Mouse (Mus musculus): ENCODE results near the gene Alms1. TPM values are rescaled to one million over a fixed set of nuclear protein-coding genes. Genes with fewer than 3 reads are reported as not detected.
A peak's percentile ranks its signal among the peaks of the same experiment; 100 is the strongest.
"Not testable (repeated sequence)": the region's sequence is repeated elsewhere in the genome, so short reads cannot be mapped to it uniquely, and the experiment has no call there.

Alms1 gene
- total RNA-seq, 2 experiments from 2014 or later: 9.5 to 10.4 TPM

DNA sequence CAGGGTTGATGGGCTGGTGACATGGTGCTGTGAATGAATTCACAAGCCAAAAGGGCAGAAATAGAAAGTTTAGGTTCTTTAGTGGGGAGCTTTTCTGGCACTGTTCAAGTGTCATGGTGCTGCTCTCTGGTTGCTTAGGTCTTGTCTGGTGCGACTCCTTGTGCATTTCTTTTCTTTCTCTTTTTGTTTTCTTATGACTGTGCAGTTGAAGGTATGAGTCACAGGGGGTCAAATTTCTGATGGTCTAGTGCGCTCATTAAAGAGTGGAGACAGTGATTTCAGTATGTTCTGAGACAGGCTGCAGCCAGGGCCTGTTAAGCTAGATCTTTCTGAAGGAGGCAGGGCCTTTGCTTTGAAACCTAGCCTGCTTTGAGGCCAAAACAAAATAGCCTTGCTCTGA lies 2.8 kb downstream of the Alms1 start:
- intact Hi-C loops (cut with DNase I): no loop called here
- H3K4me3 ChIP-seq: no peak overlapping the region
- no peak for TF ChIP-seq CTCF (IDR thresholded peaks at IDR 0.05)

DNA sequence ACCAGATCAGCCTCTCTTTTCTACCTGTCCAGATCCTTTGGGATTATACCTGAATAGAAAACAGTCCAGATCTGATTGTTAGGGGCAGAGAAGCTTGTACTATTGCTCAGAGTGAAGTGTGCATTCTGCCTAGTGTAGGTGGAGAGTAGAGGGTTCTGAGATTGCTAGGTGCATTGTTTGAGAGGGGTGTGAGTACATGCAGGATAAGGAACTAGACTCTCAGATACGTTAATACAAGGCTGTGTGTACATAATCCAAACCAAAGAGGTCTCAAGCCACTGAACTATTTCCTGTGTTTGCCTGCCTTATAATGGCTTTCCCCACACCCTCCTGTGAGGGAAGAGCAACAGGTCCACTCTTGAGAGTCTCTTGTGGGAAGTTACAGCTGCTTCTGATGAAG lies 12.0 kb downstream of the Alms1 start:
- no peak for DNase-seq (ENCODE audit: extremely low spot score in 1 of 2, low spot score in 2 of 2)
- intact Hi-C loops (cut with DNase I): no loop called here
- no peak for TF ChIP-seq CTCF (IDR thresholded peaks at IDR 0.05)
- Histone ChIP-seq H3K4me3 (no peak overlapping the region), H3K27ac (no peak overlapping the region)

More for the DNA sequence above, 2.8 kb downstream of the Alms1 start:
- H3K27ac ChIP-seq: no peak overlapping the region
- no peak for DNase-seq (ENCODE audit: extremely low spot score in 1 of 2, low spot score in 2 of 2)

DNA sequence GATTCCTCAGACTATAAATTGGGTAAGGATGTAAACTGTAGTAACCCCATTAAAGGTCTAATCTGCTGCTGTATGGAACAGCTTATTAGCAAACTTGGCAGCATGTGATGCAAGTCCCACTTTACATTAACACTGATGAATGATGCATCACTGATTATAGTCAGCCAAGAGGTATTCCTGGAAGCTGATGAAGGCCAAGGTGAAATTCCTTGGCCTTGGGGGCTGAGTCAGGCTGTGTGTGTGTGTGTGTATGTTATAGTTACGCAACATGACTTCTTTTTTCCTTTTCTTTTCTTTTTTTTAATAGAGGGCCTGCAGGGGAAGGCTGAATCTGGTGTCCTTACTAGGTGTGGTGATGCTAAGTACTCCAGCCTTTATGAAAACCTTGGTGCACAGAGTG lies 23.2 kb downstream of the Alms1 start:
- intact Hi-C loops (cut with DNase I): no loop called here

DNA sequence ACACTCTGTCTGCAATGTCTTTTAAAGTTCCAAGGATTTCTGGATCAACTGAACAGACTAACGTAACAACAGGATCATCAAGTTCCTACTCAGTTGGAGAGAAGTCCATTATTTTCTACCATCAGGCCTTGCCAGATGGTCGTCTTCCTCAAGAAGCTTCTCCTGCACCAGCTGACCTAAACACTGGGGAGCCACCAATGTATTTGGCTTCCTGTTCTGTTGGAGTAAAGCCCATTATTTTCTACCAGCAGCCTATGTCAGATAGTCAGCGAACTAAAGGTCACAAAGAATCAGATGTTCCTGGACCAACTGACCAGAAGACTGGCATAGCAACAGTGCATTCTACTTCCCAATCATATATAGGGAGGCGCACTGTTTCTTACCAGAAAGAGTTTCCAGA lies 33.5 kb downstream of the Alms1 start:
- no peak overlapping the region for H3K4me3 ChIP-seq
- intact Hi-C loops (cut with DNase I): no loop called here
- DNase-seq (ENCODE audit: extremely low spot score in 1 of 2, low spot score in 2 of 2): no peak
- TF ChIP-seq CTCF (IDR thresholded peaks at IDR 0.05): no peak
- H3K27ac ChIP-seq: no peak overlapping the region

More for the DNA sequence above, 23.2 kb downstream of the Alms1 start:
- Histone ChIP-seq H3K4me3 (no peak overlapping the region), H3K27ac (no peak overlapping the region)
- no peak for DNase-seq (ENCODE audit: extremely low spot score in 1 of 2, low spot score in 2 of 2)
- TF ChIP-seq CTCF (IDR thresholded peaks at IDR 0.05): no peak

DNA sequence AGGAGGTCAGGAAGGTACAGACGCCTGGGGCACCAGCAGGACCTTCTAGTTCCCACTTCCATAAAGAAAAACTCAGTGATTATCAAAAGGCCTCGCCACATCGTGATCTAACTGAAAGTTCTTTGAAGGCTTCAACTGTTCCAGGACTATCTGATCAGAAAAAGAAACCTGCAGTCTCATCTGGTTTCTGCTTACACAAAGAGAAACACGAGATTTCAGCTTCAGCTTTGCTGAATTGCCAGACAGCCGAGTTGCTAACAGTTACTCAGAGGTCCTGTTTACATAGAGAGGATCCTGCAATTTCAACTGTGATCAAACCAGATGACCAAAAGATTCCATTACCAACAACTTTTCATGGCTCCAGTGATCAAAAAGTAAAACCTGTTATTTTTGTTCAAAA lies 34.3 kb downstream of the Alms1 start:
- no peak overlapping the region for H3K4me3 ChIP-seq
- intact Hi-C loops (cut with DNase I): no loop called here
- TF ChIP-seq CTCF (IDR thresholded peaks at IDR 0.05): no peak
- no peak overlapping the region for H3K27ac ChIP-seq
- no peak for DNase-seq (ENCODE audit: extremely low spot score in 1 of 2, low spot score in 2 of 2)

DNA sequence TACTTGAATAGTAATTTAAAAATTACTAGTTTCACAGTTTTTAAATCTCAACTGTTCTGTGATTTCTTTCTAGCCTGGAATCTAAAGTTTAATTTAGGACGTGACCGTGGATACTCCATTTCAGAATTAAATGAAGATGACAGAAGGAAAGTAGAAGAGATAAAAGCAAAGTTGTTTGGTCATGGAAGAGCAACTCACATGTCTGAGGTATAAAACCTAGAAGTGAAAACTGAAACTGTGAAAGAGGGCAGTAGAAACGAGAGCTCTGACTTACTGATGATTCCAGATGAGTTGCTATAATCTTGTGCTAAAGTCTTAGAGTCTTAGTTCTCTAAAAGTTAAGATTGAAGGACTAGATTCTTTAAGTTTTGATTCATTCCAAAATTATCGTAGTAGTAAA lies 37.2 kb downstream of the Alms1 start:
- no peak overlapping the region for H3K4me3 ChIP-seq
- no peak for DNase-seq (ENCODE audit: extremely low spot score in 1 of 2, low spot score in 2 of 2)
- no peak overlapping the region for H3K27ac ChIP-seq
- intact Hi-C loops (cut with DNase I): no loop called here
- TF ChIP-seq CTCF (IDR thresholded peaks at IDR 0.05): no peak

DNA sequence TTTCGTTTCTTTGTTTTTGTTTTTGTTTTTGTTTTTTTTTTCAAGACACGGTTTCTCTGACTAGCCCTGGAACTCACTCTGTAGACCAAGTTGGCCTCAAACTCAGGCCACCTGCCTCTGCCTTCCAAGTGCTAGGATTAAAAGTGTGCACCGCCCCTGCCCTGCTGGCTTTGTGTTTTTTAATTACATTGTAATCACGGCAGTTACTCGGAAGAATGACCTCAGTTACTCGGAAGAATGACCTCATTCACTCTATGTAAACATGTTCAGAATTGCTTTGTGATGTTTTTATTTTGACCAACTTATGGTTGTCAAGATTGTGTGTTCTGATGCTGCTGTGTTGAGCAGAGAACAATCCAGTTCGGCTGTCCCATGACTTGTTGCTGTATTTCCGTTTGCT lies 45.8 kb downstream of the Alms1 start:
- intact Hi-C loops (cut with DNase I): no loop called here
- H3K4me3 ChIP-seq: no peak overlapping the region
- no peak for DNase-seq (ENCODE audit: extremely low spot score in 1 of 2, low spot score in 2 of 2)
- TF ChIP-seq CTCF (IDR thresholded peaks at IDR 0.05): no peak
- H3K27ac ChIP-seq: no peak overlapping the region

DNA sequence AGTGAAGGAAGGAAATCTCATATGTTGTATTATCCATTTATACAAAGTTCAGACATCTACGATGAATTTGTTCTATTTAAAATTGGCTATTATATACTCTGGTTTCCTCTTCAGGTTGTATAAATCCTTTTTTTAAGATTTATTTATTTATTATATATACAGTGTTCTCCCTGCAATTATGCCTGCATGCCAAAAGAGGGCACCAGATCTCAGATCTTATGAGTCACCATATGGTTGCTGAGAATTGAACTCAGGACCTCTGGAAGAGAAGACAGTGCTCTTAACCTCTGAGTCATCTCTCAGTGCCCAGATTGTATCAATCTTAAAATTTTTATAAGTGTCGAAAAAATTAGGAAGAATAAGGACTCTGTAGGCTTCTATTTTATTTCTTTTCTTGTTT lies 65.9 kb downstream of the Alms1 start:
- TF ChIP-seq CTCF (IDR thresholded peaks at IDR 0.05): peak; percentile 41
- no peak overlapping the region for H3K27ac ChIP-seq
- H3K4me3 ChIP-seq: no peak overlapping the region
- intact Hi-C loops (cut with DNase I): no loop called here
- no peak for DNase-seq (ENCODE audit: extremely low spot score in 1 of 2, low spot score in 2 of 2)

DNA sequence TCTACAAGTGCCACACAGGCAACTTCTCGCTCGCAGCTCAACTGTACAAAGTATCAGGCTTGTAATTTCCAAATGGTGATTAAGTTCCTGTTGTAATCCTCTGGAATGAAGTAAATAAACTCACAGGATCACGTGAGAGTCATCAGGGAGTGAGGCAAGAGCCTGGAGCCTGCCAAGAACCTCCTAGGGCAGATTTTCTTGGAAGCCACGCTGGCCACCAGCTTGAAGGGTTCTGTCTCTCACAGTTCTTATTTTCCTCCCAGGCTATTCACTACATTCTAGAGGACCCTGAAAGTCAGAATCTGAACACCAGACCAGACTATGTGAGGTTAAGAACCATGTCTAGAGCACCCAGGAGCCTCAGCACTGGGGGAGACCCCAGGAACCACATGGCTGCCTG lies 114.6 kb downstream of the Alms1 start:
- H3K27ac ChIP-seq; DNase-seq (ENCODE audit: extremely low spot score in 1 of 2, low spot score in 2 of 2); H3K4me3 ChIP-seq; intact Hi-C loops (cut with DNase I): not testable (repeated sequence)

DNA sequence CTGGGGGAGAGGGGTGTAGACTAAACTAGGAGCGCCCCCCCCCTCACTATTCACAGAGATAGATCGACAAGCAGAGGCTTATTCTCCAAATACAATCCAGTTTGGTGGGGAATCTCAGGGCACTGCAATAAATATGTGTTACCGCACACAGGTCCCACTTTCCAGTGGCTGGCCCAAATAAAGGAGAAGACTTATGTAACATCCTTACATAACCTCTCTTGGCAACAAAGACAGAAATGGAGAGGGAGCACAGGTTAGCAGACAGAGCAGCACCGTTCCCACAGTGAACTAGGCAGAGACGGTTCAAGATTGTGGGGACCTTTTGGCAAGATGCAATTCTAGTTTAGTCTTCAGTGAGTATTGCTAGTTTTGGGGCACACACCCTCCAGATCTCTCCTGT lies 121.9 kb downstream of the Alms1 start:
- DNase-seq (ENCODE audit: extremely low spot score in 1 of 2, low spot score in 2 of 2); H3K27ac ChIP-seq; intact Hi-C loops (cut with DNase I); H3K4me3 ChIP-seq: not testable (repeated sequence)

DNA sequence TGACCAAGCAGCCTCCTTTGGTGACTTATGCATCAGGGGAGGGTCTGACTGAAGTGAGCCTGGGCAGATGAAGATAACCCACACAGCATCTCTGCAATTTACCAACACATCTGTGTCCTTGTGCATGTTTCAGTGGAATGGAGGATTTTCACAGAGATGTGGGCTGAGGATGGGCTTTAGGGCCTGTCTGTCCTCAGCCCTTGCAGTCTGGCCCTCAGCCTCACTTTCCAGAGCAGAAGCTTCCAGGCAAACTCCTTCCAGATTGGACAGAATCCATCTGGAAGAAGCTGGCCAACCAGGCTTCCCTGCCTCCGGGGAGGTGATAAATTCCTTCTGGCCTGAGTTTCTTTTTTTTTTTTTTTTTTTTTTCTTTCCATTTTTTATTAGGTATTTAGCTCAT lies 122.3 kb downstream of the Alms1 start:
- DNase-seq (ENCODE audit: extremely low spot score in 1 of 2, low spot score in 2 of 2); H3K27ac ChIP-seq; H3K4me3 ChIP-seq; intact Hi-C loops (cut with DNase I): not testable (repeated sequence)

DNA sequence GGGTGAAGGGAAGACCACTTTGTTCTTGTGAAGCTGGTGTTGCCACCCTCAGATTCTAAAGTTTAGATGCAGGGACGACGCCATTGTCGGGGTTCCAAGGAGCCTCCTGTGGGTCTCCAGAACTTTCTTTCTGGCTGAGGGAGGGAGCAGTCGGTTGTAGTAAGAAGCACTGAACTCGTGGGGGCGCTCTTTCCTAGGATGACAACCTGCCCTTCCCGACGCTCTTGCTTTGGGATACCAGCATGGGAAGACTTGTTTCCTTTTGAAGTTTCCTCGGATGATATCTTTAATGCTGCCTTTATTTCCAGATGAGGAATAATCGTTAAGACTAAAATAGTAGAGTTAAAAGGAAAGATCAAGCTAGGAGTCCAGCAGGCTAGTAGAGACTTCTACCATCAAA lies 125.8 kb downstream of the Alms1 start, which contains the start of gene Nat8f7:
TSS of gene Nat8f7 (minus strand) at position 101 of the 400 bp plus-strand sequence.
- peak; percentile 5 for TF ChIP-seq CTCF (IDR thresholded peaks at IDR 0.05)
- intact Hi-C loops (cut with DNase I); DNase-seq (ENCODE audit: extremely low spot score in 1 of 2, low spot score in 2 of 2); H3K4me3 ChIP-seq; H3K27ac ChIP-seq: not testable (repeated sequence)

Small RNAs within 50 kb of the gene (microRNA-seq; reads per million reads assigned to microRNA genes)
- 0 reads per million in 2 experiments for gene Gm27317

Other genes with a start within 250 kb of the Alms1 start
- 10 to 100 TPM; 74.5 to 78.6 TPM for gene Rab11fip5, start 212.9 kb upstream of the Alms1 start, total RNA-seq (2021)
- gene Noto, start 163.6 kb upstream of the Alms1 start, total RNA-seq (2021): not detected
- 10 to 100 TPM; 48.8 to 52.7 TPM for gene Smyd5, start 155.5 kb upstream of the Alms1 start, total RNA-seq (2021)
- gene Cct7, start 136.0 kb upstream of the Alms1 start, total RNA-seq (2021): 100 to 1,000 TPM; 200 to 226 TPM
- gene Pradc1, start 135.6 kb upstream of the Alms1 start, total RNA-seq (2021): 10 to 100 TPM; 25.3 to 26.0 TPM
- gene Fbxo41, start 84.5 kb upstream of the Alms1 start, total RNA-seq (2021): 100 to 1,000 TPM; 101 to 102 TPM
- 10 to 100 TPM; 43.7 to 95.7 TPM for gene Egr4, start 73.9 kb upstream of the Alms1 start, total RNA-seq (2021)
- 1 to 10 TPM; 3.8 to 4.5 TPM for gene Nat8f7, start 125.7 kb downstream of the Alms1 start, total RNA-seq (2021)
- 1 to 10 TPM; 4.5 to 5.9 TPM for gene Nat8f3, start 178.2 kb downstream of the Alms1 start, total RNA-seq (2021)
- 1 to 10 TPM; 2.3 TPM for gene Nat8f6, start 233.4 kb downstream of the Alms1 start, total RNA-seq (2021)
- 1 to 10 TPM; 3.2 to 8.4 TPM for gene Nat8f5, start 233.4 kb downstream of the Alms1 start, total RNA-seq (2021)
- gene Nat8, start 244.6 kb downstream of the Alms1 start, total RNA-seq (2021): 1 to 10 TPM; 2.8 to 4.4 TPM

Data from left cerebral cortex, adult 2 months (tissue).